Mouse (Mus musculus): ENCODE results near the gene Lif. TPM values are rescaled to one million over a fixed set of nuclear protein-coding genes. Genes with fewer than 3 reads are reported as not detected.

Gene Lif
- polyA plus RNA-seq, 1 experiment from 2014 or later = 0.21 TPM

DNA sequence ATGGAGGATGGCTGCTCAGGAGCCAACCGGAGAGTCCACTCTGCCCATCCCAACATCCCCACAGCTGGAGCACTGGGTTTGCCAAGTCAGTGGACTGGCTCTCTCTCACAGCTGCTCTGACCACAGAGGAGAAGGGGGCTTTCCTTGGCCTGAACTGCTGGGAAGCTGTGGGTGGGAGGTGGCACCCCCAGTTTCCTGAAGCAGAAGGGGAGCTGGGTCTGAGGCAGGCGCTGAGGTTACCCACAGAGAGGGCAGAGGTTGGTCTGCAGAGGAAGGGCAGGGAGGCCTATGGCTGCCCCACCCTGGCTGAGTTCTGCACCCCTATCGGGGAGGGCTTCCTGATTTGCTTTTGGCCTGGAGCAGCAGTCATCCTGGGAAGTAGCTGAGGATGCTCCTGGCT lies 6.0 kb upstream of the Lif start:
- DNase-seq (ENCODE audit: low spot score) = no peak
- WGBS = 72% methylated on average over 3 of the region's 3 CpGs
- no peak overlapping the region for H3K27ac ChIP-seq

GRCm38 (mm10) chr11:4252886-4253285 lies 4.5 kb upstream of the Lif start:
- WGBS = 77% methylated on average over 2 of the region's 2 CpGs
- Histone ChIP-seq H3K36me3 (no peaks in the 10 kb centered on the region), H3K9me3 (no peaks in the 10 kb centered on the region), H3K27me3 (ENCODE audit: insufficient read depth, poor library complexity, severe bottlenecking) (no peaks in the 10 kb centered on the region), H3K4me3 (no peak overlapping the region), H3K27ac (no peak overlapping the region), H3K4me1 (no peaks in the 10 kb centered on the region)
- no peak for DNase-seq (ENCODE audit: low spot score)

More for the DNA sequence above, 6.0 kb upstream of the Lif start:
- Histone ChIP-seq H3K36me3 (no peaks in the 10 kb centered on the region), H3K4me1 (no peaks in the 10 kb centered on the region), H3K27me3 (ENCODE audit: insufficient read depth, poor library complexity, severe bottlenecking) (no peaks in the 10 kb centered on the region), H3K9me3 (no peaks in the 10 kb centered on the region), H3K4me3 (no peak overlapping the region)

DNA sequence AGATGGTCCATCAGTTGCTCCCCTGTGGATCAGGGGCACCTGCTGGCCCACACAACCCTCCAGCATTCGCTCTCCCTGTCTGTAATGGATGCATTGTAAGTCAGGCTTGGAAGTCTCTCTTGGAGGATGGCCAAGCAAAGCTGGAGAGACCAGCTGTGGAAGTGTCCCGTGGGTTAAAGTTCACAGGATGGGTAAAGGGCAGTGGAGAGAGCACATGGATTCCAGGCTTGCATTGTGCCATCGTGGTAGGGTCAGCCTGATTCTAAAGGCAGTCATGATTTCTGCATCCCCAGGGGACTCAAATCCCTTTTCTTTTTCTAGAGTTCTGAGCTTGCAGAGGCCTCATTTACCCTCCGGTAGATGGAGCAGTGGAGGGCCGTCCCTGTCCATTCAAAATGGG lies 399 bp downstream of the Lif start:
- H3K9me3 ChIP-seq = no peaks in the 10 kb centered on the region
- H3K27me3 ChIP-seq (ENCODE audit: insufficient read depth, poor library complexity, severe bottlenecking) = peaks cover 12% of the 10 kb centered on the region
- DNase-seq (ENCODE audit: low spot score) = no peak
- WGBS = 68% methylated on average over 5 of the region's 5 CpGs
- no peak overlapping the region for H3K27ac ChIP-seq
- H3K4me1 ChIP-seq = peaks cover 29% of the 10 kb centered on the region
- no peaks in the 10 kb centered on the region for H3K36me3 ChIP-seq
- H3K4me3 ChIP-seq = no peak overlapping the region

DNA sequence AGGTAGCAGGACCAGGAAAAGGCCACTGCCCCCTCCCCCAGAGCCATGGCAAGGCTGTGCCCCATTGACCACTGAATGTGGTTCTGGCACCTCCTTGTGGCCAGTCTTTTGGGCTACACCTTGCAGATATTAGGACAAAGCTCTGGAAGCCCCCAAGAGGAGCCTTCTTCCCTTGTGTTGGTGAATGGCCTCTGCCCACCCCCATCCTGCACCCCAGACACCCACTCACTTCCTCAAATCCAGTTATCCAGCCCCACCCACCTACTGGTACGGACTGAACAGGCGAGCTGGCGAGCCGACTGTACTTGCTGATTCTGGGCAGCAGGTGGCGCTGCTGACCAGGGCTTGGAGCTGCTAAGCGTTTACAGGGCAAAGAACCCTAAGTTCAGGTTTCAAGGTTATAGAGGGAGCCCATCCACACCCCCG lies 1.3 kb downstream of the Lif start:
- under 1% methylated on average over 7 of the region's 7 CpGs for WGBS

DNA sequence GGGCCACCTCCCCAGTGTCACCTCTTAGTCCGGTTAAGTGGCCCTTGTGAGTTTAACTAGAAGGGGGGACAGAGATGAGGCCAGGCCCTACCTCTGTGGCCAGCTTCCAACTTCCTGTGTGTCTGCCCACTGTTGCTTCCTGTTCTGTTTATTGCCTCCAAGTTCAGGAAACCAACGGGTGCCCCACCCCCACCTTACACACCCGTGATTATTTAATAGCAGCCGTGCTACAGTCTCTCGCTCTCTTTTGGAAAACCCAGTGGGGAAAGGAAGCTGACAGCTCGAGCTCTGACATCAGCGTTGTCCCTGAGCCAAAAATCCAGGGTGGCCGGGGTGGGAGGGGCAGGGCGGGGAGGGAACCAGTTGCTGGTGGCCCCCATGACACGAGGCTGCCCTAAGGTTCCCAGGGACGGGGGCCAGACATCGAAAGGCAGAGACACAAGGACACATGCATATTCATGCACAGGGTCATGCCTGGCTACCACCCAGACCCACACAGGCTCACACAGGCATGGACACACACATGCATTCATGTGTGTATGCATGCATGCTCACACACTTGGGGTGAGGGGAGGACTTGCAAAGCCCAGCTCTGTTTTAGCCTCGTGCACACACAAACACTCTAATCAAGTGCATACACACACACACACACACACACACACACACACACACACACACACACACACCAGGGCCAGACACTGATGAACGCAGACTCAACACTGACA lies 3.3 kb downstream of the Lif start:
- Histone ChIP-seq H3K4me1 (peaks cover 50% of the 10 kb centered on the region), H3K4me3 (no peak overlapping the region), H3K36me3 (no peaks in the 10 kb centered on the region), H3K27ac (peak overlapping the region; percentile 56), H3K27me3 (ENCODE audit: insufficient read depth, poor library complexity, severe bottlenecking) (peaks cover 41% of the 10 kb centered on the region), H3K9me3 (no peaks in the 10 kb centered on the region)
- no peak for DNase-seq (ENCODE audit: low spot score)
- WGBS = 66% methylated on average over 14 of the region's 14 CpGs

More for the DNA sequence above, 1.3 kb downstream of the Lif start:
- peak; percentile 88 for DNase-seq (ENCODE audit: low spot score)
- H3K4me1 ChIP-seq = peaks cover 39% of the 10 kb centered on the region
- H3K27ac ChIP-seq = peak overlapping the region; percentile 49
- no peaks in the 10 kb centered on the region for H3K9me3 ChIP-seq
- no peaks in the 10 kb centered on the region for H3K36me3 ChIP-seq
- peaks cover 21% of the 10 kb centered on the region for H3K27me3 ChIP-seq (ENCODE audit: insufficient read depth, poor library complexity, severe bottlenecking)
- peak overlapping the region; percentile 40 for H3K4me3 ChIP-seq

DNA sequence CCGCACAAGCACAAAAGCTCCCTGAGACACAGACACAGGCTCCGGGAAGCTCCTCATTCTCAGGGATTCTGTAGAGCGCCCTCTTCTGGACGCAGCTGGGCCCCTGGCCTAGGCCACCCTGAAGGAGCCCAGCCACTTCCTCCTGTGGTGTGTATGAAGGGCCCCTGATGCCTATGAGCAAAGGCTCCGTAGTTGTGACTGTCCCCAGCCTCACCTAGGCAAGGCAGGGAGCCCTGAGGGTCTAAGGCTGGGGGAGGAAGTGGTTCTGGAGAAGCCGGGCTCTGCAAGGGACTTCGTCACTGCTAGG lies 3.8 kb downstream of the Lif start:
- Histone ChIP-seq H3K27ac (peak overlapping the region; percentile 56), H3K4me1 (peaks cover 50% of the 10 kb centered on the region), H3K27me3 (ENCODE audit: insufficient read depth, poor library complexity, severe bottlenecking) (peaks cover 46% of the 10 kb centered on the region), H3K36me3 (no peaks in the 10 kb centered on the region), H3K9me3 (no peaks in the 10 kb centered on the region), H3K4me3 (no peak overlapping the region)
- no peak for DNase-seq (ENCODE audit: low spot score)
- WGBS = 50% methylated on average over 7 of the region's 7 CpGs

DNA sequence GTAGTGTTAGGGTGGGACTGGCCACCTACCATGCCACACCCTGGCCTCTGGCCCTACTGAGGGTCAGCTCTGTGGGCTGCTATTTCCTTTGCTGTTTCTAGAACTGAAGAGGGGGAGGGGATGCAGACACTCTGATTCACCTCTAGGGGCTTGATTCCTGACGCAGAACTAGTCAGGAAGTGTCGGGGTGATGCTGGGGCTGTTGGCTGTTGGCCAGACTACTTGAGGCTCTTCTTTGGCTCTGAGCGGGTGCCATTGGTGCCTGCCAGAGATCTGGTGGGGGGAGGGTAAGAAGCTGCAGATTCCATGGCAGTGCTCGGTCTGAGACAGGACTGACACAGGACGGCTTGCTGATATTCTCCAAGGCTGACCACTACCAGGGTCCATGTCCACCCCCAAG lies 4.6 kb downstream of the Lif start:
- Histone ChIP-seq H3K4me1 (peaks cover 56% of the 10 kb centered on the region), H3K36me3 (no peaks in the 10 kb centered on the region), H3K9me3 (no peaks in the 10 kb centered on the region), H3K27ac (peak overlapping the region; percentile 59; the same call in 1 of the 2 replicates), H3K27me3 (ENCODE audit: insufficient read depth, poor library complexity, severe bottlenecking) (peaks cover 54% of the 10 kb centered on the region), H3K4me3 (no peak overlapping the region)
- 15% methylated on average over 5 of the region's 5 CpGs for WGBS
- DNase-seq (ENCODE audit: low spot score) = no peak

DNA sequence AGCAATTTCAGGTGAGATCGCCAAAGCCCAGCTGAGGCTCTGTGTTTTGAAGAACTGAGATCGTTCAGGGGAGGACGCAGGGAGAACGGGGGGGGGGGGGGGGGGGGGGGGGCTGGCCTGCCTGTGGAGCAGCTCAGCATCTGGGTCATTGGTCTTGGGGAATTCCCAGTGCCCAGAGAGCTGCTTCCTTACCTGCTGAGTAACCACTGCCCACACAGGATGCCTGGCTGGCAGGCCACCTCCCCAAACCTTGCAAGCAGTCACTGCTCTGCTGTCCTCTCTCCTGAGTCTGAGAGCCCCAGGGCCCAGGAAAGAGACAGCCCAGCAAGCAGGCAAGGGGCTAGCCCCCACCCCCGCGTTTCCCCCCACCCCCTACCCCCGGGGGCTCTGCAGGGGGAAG lies 5.5 kb downstream of the Lif start:
- Histone ChIP-seq H3K4me3 (no peak overlapping the region), H3K9me3 (no peaks in the 10 kb centered on the region), H3K27me3 (ENCODE audit: insufficient read depth, poor library complexity, severe bottlenecking) (peaks cover 63% of the 10 kb centered on the region), H3K27ac (0 out of 2 replicates have a peak overlapping the region, but pooled peaks have one; percentile 56), H3K4me1 (peaks cover 63% of the 10 kb centered on the region), H3K36me3 (no peaks in the 10 kb centered on the region)
- DNase-seq (ENCODE audit: low spot score) = no peak
- 25% methylated on average over 7 of the region's 7 CpGs for WGBS

DNA sequence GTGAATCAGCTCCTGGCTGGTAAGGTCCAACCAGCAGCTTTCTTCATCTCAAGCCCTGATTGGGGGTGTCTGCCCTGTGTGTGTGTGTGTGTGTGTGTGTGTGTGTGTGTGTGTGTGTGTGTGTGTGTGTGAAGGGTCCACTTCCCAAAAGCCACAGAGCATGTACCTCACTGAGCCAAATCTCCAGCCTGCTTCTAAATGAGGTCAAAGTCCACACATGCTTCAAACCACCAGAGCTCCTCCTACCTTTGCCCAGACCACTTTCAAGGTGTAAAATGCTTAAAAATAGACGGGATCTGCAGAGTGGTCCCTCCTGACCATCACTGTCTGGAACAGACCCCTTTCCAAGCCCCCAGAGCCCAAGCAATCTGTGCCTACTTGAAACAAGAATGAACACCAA lies 5.9 kb downstream of the Lif start:
- Histone ChIP-seq H3K36me3 (no peaks in the 10 kb centered on the region), H3K4me1 (peaks cover 63% of the 10 kb centered on the region), H3K4me3 (no peak overlapping the region), H3K9me3 (no peaks in the 10 kb centered on the region), H3K27me3 (ENCODE audit: insufficient read depth, poor library complexity, severe bottlenecking) (peaks cover 68% of the 10 kb centered on the region), H3K27ac (0 out of 2 replicates have a peak overlapping the region, but pooled peaks have one; percentile 56)
- 43% methylated on average over 1 of the region's 1 CpGs for WGBS
- no peak for DNase-seq (ENCODE audit: low spot score)

GRCm38 (mm10) chr11:4264066-4264465 lies 6.7 kb downstream of the Lif start:
- WGBS = 69% methylated on average over 7 of the region's 7 CpGs
- Histone ChIP-seq H3K4me1 (peaks cover 59% of the 10 kb centered on the region), H3K9me3 (no peaks in the 10 kb centered on the region), H3K4me3 (no peak overlapping the region), H3K27ac (no peak overlapping the region), H3K36me3 (no peaks in the 10 kb centered on the region), H3K27me3 (ENCODE audit: insufficient read depth, poor library complexity, severe bottlenecking) (peaks cover 75% of the 10 kb centered on the region)
- DNase-seq (ENCODE audit: low spot score) = no peak

GRCm38 (mm10) chr11:4266271-4267201 lies 9.2 kb downstream of the Lif start:
- H3K9me3 ChIP-seq = no peaks in the 10 kb centered on the region
- peak overlapping the region; percentile 63 for H3K4me3 ChIP-seq
- DNase-seq (ENCODE audit: low spot score) = no peak
- WGBS = under 1% methylated on average over 61 of the region's 61 CpGs
- peaks cover 54% of the 10 kb centered on the region for H3K4me1 ChIP-seq
- peaks cover 88% of the 10 kb centered on the region for H3K27me3 ChIP-seq (ENCODE audit: insufficient read depth, poor library complexity, severe bottlenecking)
- no peaks in the 10 kb centered on the region for H3K36me3 ChIP-seq
- H3K27ac ChIP-seq = peak overlapping the region; percentile 74

DNA sequence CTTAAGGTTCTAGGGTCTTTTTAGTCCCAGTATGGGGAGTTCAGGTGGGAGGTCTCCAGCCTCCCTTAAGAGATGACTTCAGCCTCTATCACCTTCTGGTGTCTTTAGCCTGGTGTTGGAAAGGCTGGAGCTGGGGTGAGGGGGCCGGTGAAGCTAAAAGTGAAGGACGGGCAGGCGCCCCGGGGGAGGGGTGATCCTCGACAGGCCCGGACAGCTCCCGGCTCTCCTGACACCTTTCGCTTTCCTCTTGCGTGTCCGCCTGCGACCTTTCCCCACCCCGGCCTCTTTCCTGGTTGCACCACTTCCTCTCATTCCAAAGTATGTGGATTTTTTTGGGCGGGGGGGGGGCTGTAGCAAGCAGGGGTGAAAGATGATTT lies 9.8 kb downstream of the Lif start:
- no peak overlapping the region for H3K27ac ChIP-seq
- no peaks in the 10 kb centered on the region for H3K9me3 ChIP-seq
- H3K27me3 ChIP-seq (ENCODE audit: insufficient read depth, poor library complexity, severe bottlenecking) = peaks cover 94% of the 10 kb centered on the region
- DNase-seq (ENCODE audit: low spot score) = no peak
- H3K4me1 ChIP-seq = peaks cover 50% of the 10 kb centered on the region
- H3K4me3 ChIP-seq = peak overlapping the region; percentile 63
- 4% methylated on average over 13 of the region's 13 CpGs for WGBS
- no peaks in the 10 kb centered on the region for H3K36me3 ChIP-seq

GRCm38 (mm10) chr11:4268500-4268899 lies 11.1 kb downstream of the Lif start:
- WGBS = 80% methylated on average over 6 of the region's 6 CpGs
- no peak for DNase-seq (ENCODE audit: low spot score)
- Histone ChIP-seq H3K27ac (no peak overlapping the region), H3K4me1 (peaks cover 37% of the 10 kb centered on the region), H3K36me3 (no peaks in the 10 kb centered on the region), H3K9me3 (no peaks in the 10 kb centered on the region), H3K4me3 (no peak overlapping the region), H3K27me3 (ENCODE audit: insufficient read depth, poor library complexity, severe bottlenecking) (peaks cover 95% of the 10 kb centered on the region)

All from heart, embryonic 10.5 days (tissue).